Mouse (Mus musculus): Measurements from ENCODE around the gene 2010005H15Rik. TPM values are rescaled to one million over a fixed set of nuclear protein-coding genes. Genes with fewer than 3 reads are reported as not detected.

2010005H15Rik gene
- not detected for total RNA-seq (2023)

DNA sequence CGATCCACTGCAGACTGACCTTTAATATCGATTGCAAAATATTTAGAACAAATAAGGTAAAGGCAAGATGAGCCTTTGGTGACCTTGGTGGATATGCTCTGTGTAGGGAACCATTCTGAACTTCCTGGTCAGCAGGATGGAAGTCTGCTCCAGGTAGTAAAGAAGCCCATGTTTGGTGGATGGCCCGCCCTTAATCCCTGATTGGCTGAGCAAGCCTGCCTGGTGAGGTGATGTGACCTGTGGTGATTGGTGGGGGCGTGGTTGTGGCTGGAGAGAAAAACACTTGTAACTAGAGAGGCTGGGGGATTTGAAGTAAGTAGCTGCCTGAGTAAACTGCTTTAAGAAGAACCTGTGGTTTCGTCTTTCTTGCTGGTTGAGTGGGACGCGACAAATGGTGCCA is at the start of gene 2010005H15Rik:
Gene 2010005H15Rik (plus strand): TSS at position 301 of the 400 bp plus-strand sequence.

GRCm38 (mm10) chr16:36183912-36184311 is 37.4 kb upstream of the 2010005H15Rik start, which contains the start of gene Gm5483:
TSS of gene Gm5483 (plus strand) at chr16:36184212.

GRCm38 (mm10) chr16:36209967-36210453 is 11.3 kb upstream of the 2010005H15Rik start, which contains the start of gene Gm5416:
TSS of gene Gm5416 (plus strand) at chr16:36210403.

DNA sequence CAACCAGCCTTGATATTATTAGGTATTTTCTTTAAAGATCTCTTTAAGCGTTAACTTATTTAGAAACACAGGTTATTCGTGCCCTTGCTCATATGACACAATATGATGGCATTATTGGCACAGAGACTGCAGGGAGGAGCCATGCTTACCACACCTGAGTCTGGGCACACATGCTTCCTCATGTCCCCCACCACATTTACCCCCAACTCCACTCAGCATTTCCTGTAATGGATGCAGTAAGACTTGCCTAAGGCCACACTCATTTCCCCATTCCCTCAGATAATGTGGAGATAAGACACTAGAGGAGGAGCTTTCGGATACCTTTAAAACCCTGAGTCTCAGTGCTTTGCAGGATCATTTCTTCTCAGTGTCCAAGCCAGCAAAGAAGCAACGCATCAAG is 55.5 kb downstream of the 2010005H15Rik start, which contains the start of gene Stfa1:
Gene Stfa1 (plus strand): TSS at position 156 of the 400 bp plus-strand sequence.

Other genes with a start within 250 kb of the 2010005H15Rik start
- gene Kpna1, start 242.7 kb upstream of the 2010005H15Rik start, total RNA-seq (2023), result 106 TPM
- 8.2 TPM for gene Wdr5b, start 180.3 kb upstream of the 2010005H15Rik start, total RNA-seq (2023)
- 31.2 TPM for gene Fam162a, start 149.9 kb upstream of the 2010005H15Rik start, total RNA-seq (2023)
- gene Ccdc58, start 149.8 kb upstream of the 2010005H15Rik start, total RNA-seq (2023), result 37.6 TPM
- not detected for gene Csta1, start 90.2 kb upstream of the 2010005H15Rik start, total RNA-seq (2023)
- not detected for gene Stfa2l1, start 64.7 kb upstream of the 2010005H15Rik start, total RNA-seq (2023)
- not detected for gene Gm5483, start 37.3 kb upstream of the 2010005H15Rik start, total RNA-seq (2023)
- gene Gm5416, start 11.1 kb upstream of the 2010005H15Rik start, total RNA-seq (2023), result not detected
- gene Stfa1, start 55.5 kb downstream of the 2010005H15Rik start, total RNA-seq (2023), result not detected
- gene BC117090, start 112.9 kb downstream of the 2010005H15Rik start, total RNA-seq (2023), result not detected
- not detected for gene BC100530, start 146.3 kb downstream of the 2010005H15Rik start, total RNA-seq (2023)
- not detected for gene Stfa2, start 187.0 kb downstream of the 2010005H15Rik start, total RNA-seq (2023)
- not detected for gene Stfa3, start 233.9 kb downstream of the 2010005H15Rik start, total RNA-seq (2023)